Mouse (Mus musculus) stomach, postnatal 0 days (tissue): Measurements from ENCODE around the gene Bmpr2. TPM values are rescaled to one million over a fixed set of nuclear protein-coding genes. Genes with fewer than 3 reads are reported as not detected.

Experiments used
- ATAC-seq: fragments of 200-750 bp; cut with Nextera tagmentation; 2 replicates; pipeline ENCODE4 v1.8.0; 2017; ENCODE audit not compliant: low FRiP score, low TSS enrichment
- DNase-seq: peaks from one replicate; pipeline ENCODE4 v3.0.0-alpha.2; 2016; ENCODE audit warnings: low spot score
- H3K27ac ChIP-seq: fragments of 300-500 bp; sonication (generic); replicated peaks from 2 replicates; pipeline ENCODE4 v1.5.1; 2014; ENCODE audit warnings: mild to moderate bottlenecking, control low read depth
- H3K27me3 ChIP-seq: fragments of 300-500 bp; sonication (generic); 2 replicates; pipeline ENCODE4 v1.6.1; 2014; ENCODE audit warnings: low read length; ENCODE audit not compliant: control insufficient read depth, insufficient read depth
- H3K36me3 ChIP-seq: fragments of 300-500 bp; sonication (generic); 2 replicates; pipeline ENCODE4 v1.6.1; 2014; ENCODE audit warnings: low read length, mixed read lengths; ENCODE audit not compliant: control insufficient read depth, insufficient read depth
- H3K4me1 ChIP-seq: fragments of 300-500 bp; sonication (generic); replicated peaks from 2 replicates; pipeline ENCODE4 v1.6.1; 2014; ENCODE audit warnings: antibody characterized with exemption; ENCODE audit not compliant: control insufficient read depth, insufficient read depth
- H3K4me2 ChIP-seq: fragments of 300-500 bp; sonication (generic); replicated peaks from 2 replicates; pipeline ENCODE4 v1.6.1; 2014; ENCODE audit warnings: low read depth, mild to moderate bottlenecking, control low read depth, moderate library complexity
- H3K4me3 ChIP-seq: fragments of 300-500 bp; sonication (generic); 2 replicates; pipeline ENCODE4 v1.5.1; 2014; ENCODE audit warnings: low read depth, low read length, control low read depth
- H3K9ac ChIP-seq: fragments of 300-500 bp; sonication (generic); 2 replicates; pipeline ENCODE4 v1.6.1; 2014; ENCODE audit warnings: mild to moderate bottlenecking, low read length, control low read depth, mixed read lengths
- H3K9me3 ChIP-seq: fragments of 300-500 bp; sonication (generic); 2 replicates; pipeline ENCODE4 v1.6.1; 2016; ENCODE audit warnings: low read length; ENCODE audit not compliant: control insufficient read depth
- CTCF ChIP-seq: IDR thresholded peaks from 2 replicates; pipeline ENCODE4 v1.5.1; 2016; ENCODE audit warnings: antibody characterized with exemption, low read depth, mild to moderate bottlenecking, moderate library complexity
- EP300 ChIP-seq: optimal IDR thresholded peaks from 2 replicates; pipeline ENCODE3; 2016; ENCODE audit warnings: antibody characterized with exemption
- WGBS: fragments of 180-500 bp; shearing (Covaris S2); extraction: QIAGEN DNeasy Blood & Tissue Kit; methylation state at CpG from one replicate; pipeline ENCODE4 v1.1.7; 2014; 5-methylcytosine and 5-hydroxymethylcytosine counted together
- polyA plus RNA-seq: library from polyadenylated mRNA; unstranded; fragments of >200 nt; fragmentation: Nextera tagmentation; extraction: Ambion mirVana; gene quantifications from 2 replicates; pipeline ENCODE4 v1.2.1, GENCODE M21; 2015

The Bmpr2 gene
- polyA plus RNA-seq, 1 experiment from 2014 or later, result 5.2 TPM

DNA sequence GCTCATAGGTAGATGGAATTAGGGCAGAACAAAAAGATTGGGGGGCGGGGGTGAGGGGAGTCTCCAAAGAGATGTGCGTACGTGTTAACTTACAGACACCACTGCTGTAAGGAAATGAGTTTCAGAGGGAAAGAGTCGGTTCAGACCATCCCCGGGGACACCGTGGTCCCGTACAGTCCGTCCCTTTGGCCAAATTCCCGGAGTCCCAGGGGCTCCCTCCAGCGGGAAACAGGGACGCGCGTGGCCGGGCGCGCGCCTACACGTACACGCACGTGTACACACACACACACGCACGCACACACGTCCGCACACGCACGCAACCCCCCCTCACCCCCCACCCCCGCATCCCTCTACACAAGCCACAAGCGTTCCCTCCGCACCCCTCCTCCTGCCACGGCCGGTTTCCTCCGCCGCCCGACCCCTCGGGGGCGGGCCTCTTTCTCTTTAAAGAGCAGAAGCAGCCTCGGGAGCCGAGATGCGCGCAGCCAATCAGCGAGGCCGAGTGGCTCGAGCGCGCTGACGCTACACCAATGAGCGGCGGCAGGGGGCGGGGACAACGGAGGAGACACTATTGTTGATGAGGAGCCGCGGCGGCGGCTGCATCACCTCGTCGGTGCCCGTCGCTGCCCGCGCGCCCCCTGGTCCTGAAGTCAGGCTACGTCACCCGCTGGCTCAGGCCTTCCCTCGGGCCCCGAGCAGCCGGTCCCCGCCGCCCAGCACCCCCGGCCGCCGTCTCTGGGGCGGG is 149.4 kb downstream of the Bmpr2 start, which contains the start of gene Fam117b:
TSS of gene Fam117b (plus strand) at position 594 of the 745 bp plus-strand sequence.
- H3K4me3 ChIP-seq, result peak within 1 kb of the TSS; percentile 95
- no peaks in the 10 kb centered on the region for H3K27me3 ChIP-seq
- WGBS, result under 1% methylated on average over 55 of the region's 72 CpGs
- TF ChIP-seq CTCF, result peak; percentile 50
- TF ChIP-seq EP300, result no peak
- 0 out of 2 replicates have a peak, but pooled peaks cover 3% of the 10 kb centered on the region for H3K4me1 ChIP-seq
- H3K4me2 ChIP-seq, result peak within 1 kb of the TSS; percentile 84
- H3K9ac ChIP-seq, result peak within 1 kb of the TSS; percentile 98
- H3K27ac ChIP-seq, result peak within 1 kb of the TSS; percentile 97
- ATAC-seq, result peak; percentile 97
- H3K36me3 ChIP-seq, result no peaks in the 10 kb centered on the region
- DNase-seq, result peak; percentile 98
- no peaks in the 10 kb centered on the region for H3K9me3 ChIP-seq

- peak overlapping the region; percentile 95 for H3K4me3 ChIP-seq
- TF ChIP-seq CTCF, result peak; percentile 20; the same call in 1 of the 2 replicates
- no peak for TF ChIP-seq EP300
- H3K27ac ChIP-seq, result peak overlapping the region; percentile 97
- ATAC-seq (peak; percentile 55), DNase-seq (peak; percentile 66)
- WGBS, result 0% methylated on average over 47 of the region's 98 CpGs
- peak overlapping the region; percentile 84 for H3K4me2 ChIP-seq
- H3K4me1 ChIP-seq, result 0 out of 2 replicates have a peak, but pooled peaks cover 3% of the 10 kb centered on the region
- no peaks in the 10 kb centered on the region for H3K27me3 ChIP-seq
- no peaks in the 10 kb centered on the region for H3K9me3 ChIP-seq
- H3K36me3 ChIP-seq, result no peaks in the 10 kb centered on the region
- peak overlapping the region; percentile 98 for H3K9ac ChIP-seq
Observed at GRCm38 (mm10) chr1:59913195-59913868, 150.1 kb downstream of the Bmpr2 start.

GRCm38 (mm10) chr1:59913869-59914225 is 150.6 kb downstream of the Bmpr2 start:
- H3K4me3 ChIP-seq, result peak overlapping the region; percentile 95
- peak overlapping the region; percentile 84 for H3K4me2 ChIP-seq
- TF ChIP-seq CTCF (no peak), EP300 (no peak)
- no peak for DNase-seq
- 1% methylated on average over 12 of the region's 12 CpGs for WGBS
- no peaks in the 10 kb centered on the region for H3K9me3 ChIP-seq
- H3K4me1 ChIP-seq, result 0 out of 2 replicates have a peak, but pooled peaks cover 3% of the 10 kb centered on the region
- H3K27ac ChIP-seq, result peak overlapping the region; percentile 97
- ATAC-seq, result 0 out of 2 replicates have a peak, but pooled peaks have one; percentile 1
- H3K27me3 ChIP-seq, result no peaks in the 10 kb centered on the region
- peak overlapping the region; percentile 98 for H3K9ac ChIP-seq
- H3K36me3 ChIP-seq, result no peaks in the 10 kb centered on the region

- ATAC-seq (no peak), DNase-seq (no peak)
- Histone ChIP-seq H3K4me3 (no peak overlapping the region), H3K27ac (no peak overlapping the region), H3K27me3 (no peaks in the 10 kb centered on the region), H3K9ac (no peak overlapping the region), H3K9me3 (no peaks in the 10 kb centered on the region), H3K4me1 (0 out of 2 replicates have a peak, but pooled peaks cover 3% of the 10 kb centered on the region), H3K36me3 (no peaks in the 10 kb centered on the region), H3K4me2 (peak overlapping the region; percentile 84)
- 34% methylated on average over 3 of the region's 3 CpGs for WGBS
- TF ChIP-seq CTCF (no peak), EP300 (no peak)
Observed at GRCm38 (mm10) chr1:59914799-59915198, 151.6 kb downstream of the Bmpr2 start.

DNA sequence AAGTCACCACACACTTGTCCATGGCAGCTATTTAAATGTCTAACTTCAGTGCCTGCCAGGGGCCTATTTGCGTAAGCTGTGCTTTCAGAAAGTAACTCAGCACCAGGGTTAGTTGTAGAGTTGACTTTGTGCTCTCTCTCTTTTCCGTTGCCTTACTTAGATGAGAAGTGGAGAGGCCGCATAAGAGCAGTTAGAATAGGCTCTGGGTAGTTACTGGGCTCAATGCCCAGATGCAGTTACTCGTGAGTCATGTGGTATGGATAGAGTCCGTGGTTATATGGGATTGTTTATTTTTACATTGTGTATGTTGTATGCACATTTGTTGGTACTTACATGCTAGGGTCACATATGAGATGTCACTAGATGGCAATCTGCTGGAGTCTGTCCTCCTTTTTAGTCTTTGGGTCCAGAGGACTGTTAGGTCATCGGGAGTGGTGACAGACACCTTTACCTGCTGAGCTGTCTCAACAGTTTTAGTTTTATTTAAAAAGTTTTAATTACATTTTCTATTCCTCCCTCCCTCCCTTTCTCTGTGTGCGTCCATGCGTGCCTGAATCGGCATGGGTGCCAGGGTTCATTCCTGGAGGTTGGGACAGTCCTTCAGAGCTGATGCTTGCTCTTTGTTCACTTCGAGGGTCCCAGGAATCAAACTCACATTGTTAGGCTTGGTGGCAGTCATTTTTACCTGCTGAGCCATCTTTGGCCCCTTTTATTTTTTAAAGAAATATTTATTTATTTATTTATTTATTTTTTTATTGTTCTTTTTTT is 152.8 kb downstream of the Bmpr2 start:
- Histone ChIP-seq H3K9me3 (no peaks in the 10 kb centered on the region), H3K36me3 (no peaks in the 10 kb centered on the region), H3K9ac (no peak overlapping the region), H3K4me1 (0 out of 2 replicates have a peak, but pooled peaks cover 3% of the 10 kb centered on the region), H3K4me2 (peak overlapping the region; percentile 23; the same call in 1 of the 2 replicates), H3K27ac (no peak overlapping the region), H3K27me3 (no peaks in the 10 kb centered on the region), H3K4me3 (no peak overlapping the region)
- DNase-seq, result peak; percentile 37
- no peak for ATAC-seq
- no peak for TF ChIP-seq CTCF
- TF ChIP-seq EP300, result no peak
- 51% methylated on average over 10 of the region's 10 CpGs for WGBS
